Mouse (Mus musculus) heart, embryonic 15.5 days (tissue): ENCODE data around the gene Fgf4. TPM values are rescaled to one million over a fixed set of nuclear protein-coding genes. Genes with fewer than 3 reads are reported as not detected.

Experiments used
- ATAC-seq: fragments of 200-750 bp; cut with Nextera tagmentation; replicated peaks from 2 replicates; pipeline ENCODE4 v1.8.0; 2017; ENCODE audit warnings: low read depth, moderate TSS enrichment; ENCODE audit not compliant: insufficient number of reproducible peaks, insufficient read depth, low FRiP score
- H3K27ac ChIP-seq: fragments of 300-500 bp; sonication (generic); 2 replicates; pipeline ENCODE4 v1.5.1; 2015; ENCODE audit warnings: mild to moderate bottlenecking, inconsistent platforms
- H3K27me3 ChIP-seq: fragments of 300-500 bp; sonication (generic); 2 replicates; pipeline ENCODE4 v1.6.1; 2015; ENCODE audit warnings: inconsistent platforms
- H3K36me3 ChIP-seq: fragments of 300-500 bp; sonication (generic); 2 replicates; pipeline ENCODE4 v1.6.1; 2015; ENCODE audit warnings: mild to moderate bottlenecking, inconsistent platforms
- H3K4me1 ChIP-seq: fragments of 300-500 bp; sonication (generic); replicated peaks from 2 replicates; pipeline ENCODE4 v1.6.1; 2015; ENCODE audit warnings: inconsistent platforms
- H3K4me2 ChIP-seq: fragments of 300-500 bp; sonication (generic); 2 replicates; pipeline ENCODE4 v1.6.1; 2015; ENCODE audit warnings: inconsistent platforms, mild to moderate bottlenecking, moderate library complexity
- H3K4me3 ChIP-seq: fragments of 300-500 bp; sonication (generic); 2 replicates; pipeline ENCODE4 v1.5.1; 2015; ENCODE audit warnings: mild to moderate bottlenecking, inconsistent platforms
- H3K9ac ChIP-seq: fragments of 300-500 bp; sonication (generic); 2 replicates; pipeline ENCODE4 v1.6.1; 2015; ENCODE audit warnings: mild to moderate bottlenecking, inconsistent platforms
- H3K9me3 ChIP-seq: fragments of 300-500 bp; sonication (generic); replicated peaks from 2 replicates; pipeline ENCODE4 v1.6.1; 2016; ENCODE audit warnings: inconsistent platforms
- WGBS: fragments of 180-500 bp; shearing (Covaris S2); methylation state at CpG from one replicate; pipeline ENCODE4 v1.1.7; 2015; ENCODE audit warnings: mixed read lengths; 5-methylcytosine and 5-hydroxymethylcytosine counted together
- polyA plus RNA-seq: library from polyadenylated mRNA; unstranded; fragments of >200 nt; fragmentation: Nextera tagmentation; extraction: Ambion mirVana; gene quantifications from 2 replicates; pipeline ENCODE4 v1.2.1, GENCODE M21; 2015

The Fgf4 gene
- polyA plus RNA-seq, 1 experiment from 2014 or later: not detected

- ATAC-seq: no peak
- 43% methylated on average over 3 of the region's 3 CpGs for WGBS
- H3K27ac ChIP-seq: no peak overlapping the region
These were observed 4.2 kb downstream of the Fgf4 start for GRCm38 (mm10) chr7:144851321-144851720.

DNA sequence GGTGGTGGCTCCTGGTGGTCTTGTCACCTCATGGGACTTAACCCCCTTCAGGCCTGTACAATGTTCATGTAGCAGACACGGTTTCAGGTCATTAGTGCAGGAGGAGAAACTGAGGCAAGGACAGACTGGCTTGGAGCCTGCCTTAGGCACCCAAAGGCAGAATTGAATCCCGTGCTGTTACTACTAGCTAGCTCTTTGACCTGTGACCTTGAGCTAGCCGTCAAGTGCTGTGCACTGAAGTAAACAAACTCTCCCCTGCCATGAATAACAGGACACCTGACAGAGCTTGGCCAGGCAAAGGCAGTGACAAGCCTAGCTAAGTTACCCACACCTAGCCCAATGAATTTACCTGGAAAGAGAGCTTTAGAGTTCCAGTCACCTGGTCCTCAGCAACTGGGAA is 7.8 kb downstream of the Fgf4 start:
- WGBS: 39% methylated on average over 3 of the region's 3 CpGs
- no peak overlapping the region for H3K4me2 ChIP-seq
- no peak overlapping the region for H3K27ac ChIP-seq
- H3K4me1 ChIP-seq: no peaks in the 10 kb centered on the region
- no peak overlapping the region for H3K9ac ChIP-seq
- peaks cover 50% of the 10 kb centered on the region for H3K27me3 ChIP-seq
- H3K4me3 ChIP-seq: no peak overlapping the region
- no peaks in the 10 kb centered on the region for H3K9me3 ChIP-seq
- H3K36me3 ChIP-seq: no peaks in the 10 kb centered on the region
- ATAC-seq: no peak

More at GRCm38 (mm10) chr7:144851321-144851720, 4.2 kb downstream of the Fgf4 start:
- H3K9me3 ChIP-seq: no peaks in the 10 kb centered on the region
- no peak overlapping the region for H3K4me2 ChIP-seq
- no peaks in the 10 kb centered on the region for H3K36me3 ChIP-seq
- peaks cover 35% of the 10 kb centered on the region for H3K27me3 ChIP-seq
- no peaks in the 10 kb centered on the region for H3K4me1 ChIP-seq
- H3K4me3 ChIP-seq: no peak overlapping the region
- no peak overlapping the region for H3K9ac ChIP-seq

DNA sequence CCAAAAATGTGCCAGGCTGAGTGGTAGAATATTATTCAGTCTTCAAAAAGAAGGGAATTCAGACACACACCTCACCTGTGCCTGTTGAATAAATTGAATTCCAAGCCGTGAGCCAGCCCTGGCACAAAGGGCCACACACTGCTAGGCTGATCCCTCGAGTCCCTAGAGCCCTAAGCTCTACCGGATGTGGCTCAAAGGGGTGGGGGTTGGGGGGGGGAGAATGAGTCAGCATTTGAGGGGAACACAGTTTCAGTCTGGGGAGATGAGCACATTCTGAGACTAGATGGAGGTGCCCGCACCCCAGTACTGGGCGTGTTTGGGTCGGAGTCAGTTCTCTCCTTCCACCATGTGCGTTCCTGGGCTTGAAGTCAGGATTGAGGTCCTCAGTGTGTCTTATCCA is 10.0 kb downstream of the Fgf4 start:
- peaks cover 63% of the 10 kb centered on the region for H3K27me3 ChIP-seq
- H3K4me2 ChIP-seq: no peak overlapping the region
- no peak overlapping the region for H3K4me3 ChIP-seq
- WGBS: 72% methylated on average over 7 of the region's 7 CpGs
- H3K9me3 ChIP-seq: no peaks in the 10 kb centered on the region
- H3K9ac ChIP-seq: no peak overlapping the region
- no peak for ATAC-seq
- H3K27ac ChIP-seq: no peak overlapping the region
- H3K4me1 ChIP-seq: peaks cover 13% of the 10 kb centered on the region
- H3K36me3 ChIP-seq: no peaks in the 10 kb centered on the region

- Histone ChIP-seq H3K9me3 (no peaks in the 10 kb centered on the region), H3K27ac (no peak overlapping the region), H3K9ac (no peak overlapping the region), H3K27me3 (peaks cover 70% of the 10 kb centered on the region), H3K4me2 (no peak overlapping the region), H3K4me3 (no peak overlapping the region), H3K36me3 (no peaks in the 10 kb centered on the region), H3K4me1 (peaks cover 13% of the 10 kb centered on the region)
- WGBS: 71% methylated on average over 3 of the region's 3 CpGs
- no peak for ATAC-seq
These were observed 10.7 kb downstream of the Fgf4 start for GRCm38 (mm10) chr7:144857826-144858342.

GRCm38 (mm10) chr7:144858702-144859101 is 11.5 kb downstream of the Fgf4 start:
- peaks cover 13% of the 10 kb centered on the region for H3K4me1 ChIP-seq
- no peak overlapping the region for H3K4me3 ChIP-seq
- H3K27ac ChIP-seq: no peak overlapping the region
- peaks cover 73% of the 10 kb centered on the region for H3K27me3 ChIP-seq
- H3K4me2 ChIP-seq: no peak overlapping the region
- H3K9ac ChIP-seq: no peak overlapping the region
- no peaks in the 10 kb centered on the region for H3K36me3 ChIP-seq
- no peak for ATAC-seq
- 88% methylated on average over 1 of the region's 1 CpGs for WGBS
- H3K9me3 ChIP-seq: no peaks in the 10 kb centered on the region

GRCm38 (mm10) chr7:144861056-144861768 is 14.0 kb downstream of the Fgf4 start:
- H3K9ac ChIP-seq: no peak overlapping the region
- no peak for ATAC-seq
- WGBS: under 1% methylated on average over 72 of the region's 72 CpGs

DNA sequence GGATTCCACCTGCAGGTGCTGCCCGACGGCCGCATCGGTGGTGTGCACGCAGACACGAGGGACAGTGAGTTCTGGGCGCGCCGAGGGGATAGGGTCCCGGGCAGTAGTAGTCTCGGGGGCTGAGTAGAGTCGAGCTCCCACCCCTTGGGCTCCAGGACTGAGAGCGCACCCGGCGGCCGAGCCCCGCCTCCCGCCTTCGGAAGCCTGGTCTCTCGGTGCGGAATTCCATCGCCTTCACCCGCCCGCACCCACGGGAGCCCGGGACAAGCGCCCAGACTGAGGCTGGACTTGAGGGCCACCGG is 14.6 kb downstream of the Fgf4 start:
- Histone ChIP-seq H3K27ac (no peak overlapping the region), H3K27me3 (peaks cover 86% of the 10 kb centered on the region), H3K4me3 (peak overlapping the region; percentile 33), H3K36me3 (no peaks in the 10 kb centered on the region), H3K4me1 (peaks cover 13% of the 10 kb centered on the region), H3K9ac (no peak overlapping the region), H3K4me2 (peak overlapping the region; percentile 46), H3K9me3 (no peaks in the 10 kb centered on the region)
- 1% methylated on average over 28 of the region's 28 CpGs for WGBS
- ATAC-seq: no peak

More at GRCm38 (mm10) chr7:144861056-144861768, 14.0 kb downstream of the Fgf4 start:
- Histone ChIP-seq H3K27me3 (peaks cover 85% of the 10 kb centered on the region), H3K36me3 (no peaks in the 10 kb centered on the region), H3K4me1 (peaks cover 13% of the 10 kb centered on the region), H3K4me2 (peak overlapping the region; percentile 46), H3K27ac (no peak overlapping the region), H3K4me3 (peak overlapping the region; percentile 33), H3K9me3 (no peaks in the 10 kb centered on the region)

- WGBS: 3% methylated on average over 15 of the region's 15 CpGs
- Histone ChIP-seq H3K9ac (no peak overlapping the region), H3K27me3 (peaks cover 90% of the 10 kb centered on the region), H3K27ac (no peak overlapping the region), H3K4me1 (peaks cover 13% of the 10 kb centered on the region), H3K36me3 (no peaks in the 10 kb centered on the region), H3K4me3 (peak overlapping the region; percentile 33), H3K9me3 (no peaks in the 10 kb centered on the region), H3K4me2 (peak overlapping the region; percentile 46)
- ATAC-seq: no peak
These were observed 15.0 kb downstream of the Fgf4 start for GRCm38 (mm10) chr7:144862126-144862525.

DNA sequence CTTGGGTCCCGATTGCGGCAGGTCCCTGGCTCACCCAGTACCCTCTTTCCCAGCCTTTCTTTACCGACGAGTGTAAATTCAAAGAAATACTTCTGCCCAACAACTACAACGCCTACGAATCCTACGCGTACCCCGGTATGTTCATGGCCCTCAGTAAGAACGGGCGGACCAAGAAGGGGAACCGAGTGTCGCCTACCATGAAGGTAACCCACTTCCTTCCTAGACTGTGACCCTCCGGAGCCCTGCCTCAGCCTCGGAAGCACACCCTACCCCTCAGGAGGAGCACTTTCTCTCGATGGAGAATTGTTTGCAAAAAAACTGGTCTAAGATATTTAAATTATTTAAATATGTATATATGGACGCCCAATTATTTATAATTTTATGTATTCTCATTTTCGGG is 15.5 kb downstream of the Fgf4 start:
- Histone ChIP-seq H3K4me2 (no peak overlapping the region), H3K9me3 (no peaks in the 10 kb centered on the region), H3K4me1 (peaks cover 13% of the 10 kb centered on the region), H3K4me3 (no peak overlapping the region), H3K9ac (no peak overlapping the region), H3K27me3 (peaks cover 96% of the 10 kb centered on the region), H3K36me3 (no peaks in the 10 kb centered on the region), H3K27ac (no peak overlapping the region)
- 3% methylated on average over 18 of the region's 18 CpGs for WGBS
- ATAC-seq: no peak

DNA sequence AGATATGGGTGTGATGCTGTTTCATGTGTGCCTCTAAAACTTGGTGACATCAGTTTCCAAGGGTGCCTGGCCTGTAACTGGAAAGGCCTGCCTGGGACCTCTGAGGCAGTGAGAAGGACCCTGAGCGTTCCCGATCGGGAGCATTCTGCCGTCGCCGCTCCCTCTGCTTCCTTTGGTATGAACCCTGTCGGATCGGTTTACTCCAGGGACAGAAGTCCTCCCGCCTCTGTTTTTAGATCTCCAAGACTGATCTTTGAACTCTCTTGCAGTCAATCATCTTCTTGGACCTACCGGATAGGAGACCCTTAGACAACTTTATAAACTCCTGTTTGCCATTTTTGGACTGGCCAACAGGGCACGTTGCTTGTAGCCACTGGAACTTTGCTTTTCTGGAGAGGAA is 16.0 kb downstream of the Fgf4 start:
- no peak overlapping the region for H3K27ac ChIP-seq
- peaks cover 13% of the 10 kb centered on the region for H3K4me1 ChIP-seq
- no peak for ATAC-seq
- H3K27me3 ChIP-seq: peaks cover 92% of the 10 kb centered on the region
- no peaks in the 10 kb centered on the region for H3K9me3 ChIP-seq
- H3K36me3 ChIP-seq: no peaks in the 10 kb centered on the region
- H3K9ac ChIP-seq: no peak overlapping the region
- H3K4me2 ChIP-seq: no peak overlapping the region
- no peak overlapping the region for H3K4me3 ChIP-seq
- WGBS: 4% methylated on average over 11 of the region's 11 CpGs

DNA sequence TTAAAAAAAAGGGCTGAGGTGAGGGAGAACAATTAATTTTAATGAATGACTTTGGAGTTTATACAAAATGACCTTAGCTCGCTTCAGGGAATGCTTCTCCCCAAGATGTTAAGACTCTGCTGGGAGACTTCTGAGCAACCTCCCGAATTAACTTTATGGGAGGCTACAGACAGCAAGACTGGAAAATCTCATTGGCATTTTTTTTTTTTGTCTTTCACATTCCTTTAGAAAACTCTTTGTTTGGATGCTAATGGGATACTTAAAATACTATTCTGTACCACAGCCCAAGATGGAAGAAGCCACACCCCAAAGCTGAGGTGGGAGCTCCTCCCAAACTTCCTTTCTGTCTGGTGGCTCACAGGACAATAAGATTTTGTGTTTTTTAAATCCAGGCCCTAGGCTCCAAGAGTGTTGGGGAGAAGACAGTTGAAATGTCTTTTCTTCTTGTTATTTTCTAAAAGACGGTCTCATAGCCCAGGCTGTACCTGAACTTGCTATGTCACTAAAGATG is 17.0 kb downstream of the Fgf4 start:
- no peak overlapping the region for H3K4me2 ChIP-seq
- no peak for ATAC-seq

DNA sequence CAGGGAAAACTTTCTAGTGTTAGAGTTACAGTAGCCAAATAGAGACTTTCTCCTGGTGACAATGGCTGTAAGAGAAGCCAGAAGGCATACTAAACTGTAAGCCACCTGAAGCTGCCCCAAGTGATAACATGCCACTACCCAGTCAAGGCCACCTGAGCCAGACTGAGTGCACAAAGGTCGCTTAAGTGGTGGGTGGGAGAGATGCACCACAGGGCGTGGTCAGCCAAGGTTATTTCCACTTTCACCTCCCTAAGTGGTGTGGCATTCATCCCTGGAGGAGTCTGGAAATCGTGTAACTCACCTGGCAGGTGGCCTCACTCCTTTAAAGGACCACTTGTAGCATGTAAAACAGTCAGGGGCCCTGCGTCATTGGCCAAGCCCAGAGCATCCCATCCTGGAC is 20.0 kb downstream of the Fgf4 start:
- Histone ChIP-seq H3K4me3 (no peak overlapping the region), H3K4me1 (peaks cover under 1% of the 10 kb centered on the region; the same call in 1 of the 2 replicates), H3K9me3 (no peaks in the 10 kb centered on the region), H3K9ac (no peak overlapping the region), H3K36me3 (no peaks in the 10 kb centered on the region), H3K27ac (no peak overlapping the region), H3K27me3 (peaks cover 60% of the 10 kb centered on the region), H3K4me2 (no peak overlapping the region)
- ATAC-seq: no peak
- WGBS: 53% methylated on average over 4 of the region's 4 CpGs

More for the DNA sequence above, 17.0 kb downstream of the Fgf4 start:
- Histone ChIP-seq H3K27ac (no peak overlapping the region), H3K9me3 (no peaks in the 10 kb centered on the region), H3K27me3 (peaks cover 89% of the 10 kb centered on the region), H3K9ac (no peak overlapping the region), H3K4me3 (no peak overlapping the region), H3K4me1 (peaks cover 13% of the 10 kb centered on the region), H3K36me3 (no peaks in the 10 kb centered on the region)
- WGBS: 66% methylated on average over 3 of the region's 3 CpGs
